Mouse (Mus musculus): ENCODE results near the gene Tlr5.

The Tlr5 gene

DNA sequence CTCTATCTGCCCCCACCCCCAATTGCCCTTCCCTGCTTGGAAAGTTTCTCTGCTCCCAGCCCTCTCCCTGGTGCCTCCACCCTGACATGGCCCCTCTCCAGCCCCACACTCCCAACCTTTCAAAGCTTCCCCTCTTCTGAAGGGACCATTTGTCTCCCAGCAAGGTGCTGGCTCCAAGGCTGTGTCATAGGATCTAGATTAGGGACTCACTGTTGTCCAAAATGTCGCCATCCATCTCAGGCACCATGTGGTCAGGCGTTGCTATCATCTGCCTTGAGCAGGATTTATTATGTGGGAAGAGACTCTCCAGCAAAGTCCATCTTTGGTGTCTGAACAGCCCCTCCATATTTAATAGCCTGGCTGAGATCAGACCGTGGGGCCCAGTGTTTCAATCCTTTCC, 34.1 kb downstream of the Tlr5 start:
- Histone ChIP-seq H3K4me1 (replicated peaks; ENCODE audit: low read depth, low read length) (peaks cover 16% of the 10 kb centered on the region), H3K9me3 (ENCODE audit: low read length) (no peaks in the 10 kb centered on the region), H3K4me3 (replicated peaks; ENCODE audit: low read length) (no peak overlapping the region), H3K27me3 (ENCODE audit: insufficient read depth, low read length) (peaks cover 26% of the 10 kb centered on the region), H3K36me3 (ENCODE audit: insufficient read depth, low read length) (no peaks in the 10 kb centered on the region)
- no peak for TF ChIP-seq NANOG (IDR thresholded peaks at IDR 0.05; ENCODE audit: borderline replicate concordance, low read length)
- no peak for TF ChIP-seq POU5F1 (IDR thresholded peaks at IDR 0.05; ENCODE audit: borderline replicate concordance, low read length)
- no peak for TF ChIP-seq CTCF (conservative IDR thresholded peaks at IDR 0.05; ENCODE audit: low read length)

DNA sequence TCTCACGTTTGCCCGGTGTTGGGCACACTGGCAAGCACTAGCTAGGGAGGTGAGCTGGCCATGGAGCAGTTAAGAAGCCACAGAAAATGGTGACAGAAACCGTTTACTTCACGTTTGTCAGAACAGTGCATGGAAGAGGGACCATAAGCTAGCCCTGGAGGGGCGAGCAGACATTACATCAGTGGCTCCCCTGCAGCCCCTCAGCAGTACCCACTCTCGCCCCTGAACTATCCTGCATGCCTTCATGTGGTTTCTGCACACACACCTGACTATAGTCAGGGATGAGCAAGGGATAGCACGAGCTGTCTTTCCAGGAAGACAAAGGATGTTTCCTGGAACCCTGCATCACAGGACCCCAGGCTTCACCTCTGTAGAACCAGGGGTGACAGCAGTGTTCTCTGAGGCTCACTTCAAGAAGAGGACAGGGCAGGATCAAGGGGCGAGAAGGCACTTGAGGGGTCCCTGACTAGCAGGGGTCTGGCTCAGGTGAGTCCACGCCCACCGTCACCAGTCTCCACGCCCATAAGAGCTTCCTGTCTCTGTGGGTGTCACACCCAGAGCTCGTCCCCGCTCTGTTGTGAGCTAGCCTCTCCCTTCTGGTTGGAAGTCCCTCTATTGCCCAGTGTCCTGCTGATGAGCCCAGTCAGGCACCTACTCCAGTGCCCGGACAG, 35.6 kb downstream of the Tlr5 start:
- H3K9me3 ChIP-seq (ENCODE audit: low read length), result no peaks in the 10 kb centered on the region
- peaks cover 14% of the 10 kb centered on the region for H3K4me1 ChIP-seq (replicated peaks; ENCODE audit: low read depth, low read length)
- no peaks in the 10 kb centered on the region for H3K36me3 ChIP-seq (ENCODE audit: insufficient read depth, low read length)
- TF ChIP-seq NANOG (IDR thresholded peaks at IDR 0.05; ENCODE audit: borderline replicate concordance, low read length) (no peak), POU5F1 (IDR thresholded peaks at IDR 0.05; ENCODE audit: borderline replicate concordance, low read length) (no peak), CTCF (conservative IDR thresholded peaks at IDR 0.05; ENCODE audit: low read length) (no peak)
- peaks cover 16% of the 10 kb centered on the region for H3K27me3 ChIP-seq (ENCODE audit: insufficient read depth, low read length)
- H3K4me3 ChIP-seq (replicated peaks; ENCODE audit: low read length), result no peak overlapping the region

DNA sequence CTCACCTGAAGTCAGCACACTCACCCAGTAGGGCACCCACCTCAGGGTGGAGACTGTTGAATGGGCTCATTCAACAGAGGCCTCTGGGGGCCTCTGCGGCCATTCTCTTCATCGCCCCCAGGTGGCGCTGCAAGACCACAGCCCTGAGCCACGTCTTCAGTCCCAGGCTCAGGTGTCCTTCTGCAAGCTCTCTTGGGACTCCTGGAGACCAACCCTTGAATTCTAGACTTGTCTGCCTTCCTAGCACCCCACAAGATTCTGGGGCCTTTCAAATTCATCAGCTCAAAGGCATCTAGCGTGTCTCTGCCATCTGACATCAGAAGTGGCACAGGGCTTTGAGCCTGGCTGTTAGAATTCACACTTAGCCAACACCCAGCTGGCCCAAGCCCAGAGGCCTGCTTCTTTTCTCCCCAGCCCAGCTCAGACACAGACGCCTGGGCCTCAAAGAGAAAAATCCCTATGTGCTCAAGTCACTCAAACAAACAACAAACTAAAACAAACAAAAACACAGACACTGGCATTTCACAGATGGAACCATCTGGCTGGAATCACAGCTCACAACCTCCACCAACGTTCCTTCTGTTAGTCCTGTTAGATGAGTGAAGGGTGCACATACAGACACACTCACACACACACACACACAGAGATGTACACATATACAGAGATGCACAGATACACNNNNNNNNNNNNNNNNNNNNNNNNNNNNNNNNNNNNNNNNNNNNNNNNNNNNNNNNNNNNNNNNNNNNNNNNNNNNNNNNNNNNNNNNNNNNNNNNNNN, 36.6 kb downstream of the Tlr5 start:
- Histone ChIP-seq H3K27me3 (ENCODE audit: insufficient read depth, low read length) (peaks cover 10% of the 10 kb centered on the region), H3K4me3 (replicated peaks; ENCODE audit: low read length) (no peak overlapping the region), H3K36me3 (ENCODE audit: insufficient read depth, low read length) (no peaks in the 10 kb centered on the region), H3K4me1 (replicated peaks; ENCODE audit: low read depth, low read length) (peaks cover 14% of the 10 kb centered on the region), H3K9me3 (ENCODE audit: low read length) (no peaks in the 10 kb centered on the region)
- TF ChIP-seq CTCF (conservative IDR thresholded peaks at IDR 0.05; ENCODE audit: low read length) (peak; percentile 92), POU5F1 (IDR thresholded peaks at IDR 0.05; ENCODE audit: borderline replicate concordance, low read length) (no peak)
